ENCODE assay signal across 9 mouse cellular contexts in genomic region chr3:59344065-59344905, GRCm38 (mm10). TPM values are rescaled to one million over a fixed set of nuclear protein-coding genes. Genes with fewer than 3 reads are reported as not detected.
DNase-seq lines count a peak whose midpoint lies in the region; ATAC-seq lines count a peak whose summit lies in the region.
"Had no signal": no experiment of that assay in that cellular context is flagged by ENCODE, and none has a peak within 500 bp of the region (broad histone marks: within the 10 kb centered on the region; RNA-seq: fewer than 3 reads in every experiment).

Igsf10 (minus strand) TSS chr3:59344394.

- 3% methylated on average over 23 of the region's 23 CpGs for WGBS in hindbrain, embryonic 16.5 days
- WGBS in liver, embryonic 12.5 days (ENCODE audit: insufficient replicate concordance), result 3% methylated on average over 22 of the region's 23 CpGs
- 4% methylated on average over 22 of the region's 23 CpGs for WGBS in neural tube, embryonic 11.5 days

- peak; percentile 6 to 10 for DNase-seq in layer of hippocampus, adult 18-20 months (ENCODE audit: low spot score in 2 of 2)
- no peak for DNase-seq in layer of hippocampus, adult 9-10 months (ENCODE audit: low spot score)
- peak; percentile 39 to 46 for DNase-seq in cerebellum, postnatal 36 days
- DNase-seq in gastrocnemius, postnatal 14 days, result peak; percentile 59
- DNase-seq in neural tube, embryonic 11.5 days (ENCODE audit: low spot score), result peak; percentile 86
- DNase-seq in thymus, postnatal 36 days, result peak; percentile 38 to 47

- peak; percentile 95 for ATAC-seq in hindbrain, embryonic 16.5 days
- peak; percentile 58 for ATAC-seq in liver, embryonic 12.5 days
- ATAC-seq in neural tube, embryonic 11.5 days (ENCODE audit: insufficient read depth, low FRiP score, low TSS enrichment), result peak; percentile 98

- H3K27me3 ChIP-seq in hindbrain, embryonic 16.5 days (replicated peaks; ENCODE audit: control insufficient read depth, insufficient read depth, low read length), result no peaks in the 10 kb centered on the region
- H3K27me3 ChIP-seq in liver, embryonic 12.5 days (replicated peaks), result no peaks in the 10 kb centered on the region
- H3K27me3 ChIP-seq in neural tube, embryonic 11.5 days (ENCODE audit: control insufficient read depth, insufficient read depth, low read length), result no peaks in the 10 kb centered on the region

- H3K4me2 ChIP-seq in hindbrain, embryonic 16.5 days (ENCODE audit: low read length), result peak within 1 kb of the TSS; percentile 80
- H3K4me2 ChIP-seq in liver, embryonic 12.5 days, result peak within 1 kb of the TSS; percentile 75
- H3K4me2 ChIP-seq in neural tube, embryonic 11.5 days (ENCODE audit: low read depth), result peak within 1 kb of the TSS; percentile 63

- H3K27ac ChIP-seq in hindbrain, embryonic 16.5 days (ENCODE audit: low read depth, low read length), result peak within 1 kb of the TSS; percentile 26; the same call in 1 of the 2 replicates
- no peak within 1 kb of the TSS for H3K27ac ChIP-seq in liver, embryonic 12.5 days
- no peak within 1 kb of the TSS for H3K27ac ChIP-seq in neural tube, embryonic 11.5 days (ENCODE audit: low read depth, low read length)

- H3K9me3 ChIP-seq in hindbrain, embryonic 16.5 days (ENCODE audit: control insufficient read depth, low read length), result no peaks in the 10 kb centered on the region
- H3K9me3 ChIP-seq in liver, embryonic 12.5 days (replicated peaks), result no peaks in the 10 kb centered on the region
- no peaks in the 10 kb centered on the region for H3K9me3 ChIP-seq in neural tube, embryonic 11.5 days (ENCODE audit: control insufficient read depth, low read length)
- H3K9me3 ChIP-seq: G1E had no signal

- H3K4me3 ChIP-seq in hindbrain, embryonic 16.5 days (ENCODE audit: low read length), result peak within 1 kb of the TSS; percentile 66
- H3K4me3 ChIP-seq in liver, embryonic 12.5 days, result peak within 1 kb of the TSS; percentile 58
- peak within 1 kb of the TSS; percentile 67 for H3K4me3 ChIP-seq in neural tube, embryonic 11.5 days (ENCODE audit: low read depth, low read length)

- no peaks in the 10 kb centered on the region for H3K36me3 ChIP-seq in hindbrain, embryonic 16.5 days (ENCODE audit: control insufficient read depth, insufficient read depth, low read length)
- H3K36me3 ChIP-seq in liver, embryonic 12.5 days, result no peaks in the 10 kb centered on the region
- no peaks in the 10 kb centered on the region for H3K36me3 ChIP-seq in neural tube, embryonic 11.5 days (ENCODE audit: control insufficient read depth, insufficient read depth, low read length)
- H3K36me3 ChIP-seq: G1E had no signal

- peak within 1 kb of the TSS; percentile 72 for H3K9ac ChIP-seq in hindbrain, embryonic 16.5 days (ENCODE audit: low read depth, low read length)
- peak within 1 kb of the TSS; percentile 52 for H3K9ac ChIP-seq in liver, embryonic 12.5 days
- H3K9ac ChIP-seq in neural tube, embryonic 11.5 days (ENCODE audit: low read length), result peak within 1 kb of the TSS; percentile 57

- peaks cover 6% of the 10 kb centered on the region; the same call in 1 of the 2 replicates for H3K4me1 ChIP-seq in hindbrain, embryonic 16.5 days (ENCODE audit: control insufficient read depth, insufficient read depth, low read depth, low read length)
- 0 out of 2 replicates have a peak, but pooled peaks cover 6% of the 10 kb centered on the region for H3K4me1 ChIP-seq in liver, embryonic 12.5 days
- H3K4me1 ChIP-seq in neural tube, embryonic 11.5 days (ENCODE audit: control insufficient read depth, insufficient read depth, low read length), result no peaks in the 10 kb centered on the region

- intact Hi-C loops in gastrocnemius, postnatal 14 days (cut with DNase I; ENCODE audit: low total_unique reads), result no loop called here

RNA-seq across cellular contexts. Expression of gene Igsf10, which starts in this region (rescaled TPM):
- total RNA-seq in layer of hippocampus, adult 18-20 months (2021), result 1 to 10 TPM; 1.5 to 2.1 TPM
- 10 to 100 TPM; 14.4 to 26.0 TPM for total RNA-seq in gastrocnemius, postnatal 14 days (2021)
- polyA plus RNA-seq in hindbrain, embryonic 16.5 days (2015; fragmentation: Nextera tagmentation; extraction: Ambion mirVana), result 2.8 and 2.9 TPM in 2 replicates
- 0.60 and 0.83 TPM in 2 replicates for polyA plus RNA-seq in liver, embryonic 12.5 days (2016; fragmentation: Nextera tagmentation; extraction: Ambion mirVana)
- 3.9 and 4.0 TPM in 2 replicates for polyA plus RNA-seq in neural tube, embryonic 11.5 days (2014; fragmentation: Nextera tagmentation; extraction: Ambion mirVana)
- polyA plus RNA-seq: G1E had no signal

Comparison
In these comparisons a context has a peak if more than half of its experiments do, and no peak if none do; other contexts are left out.
1. RNA of gene Igsf10 (total RNA-seq): 14.4 to 26.0 TPM in gastrocnemius, postnatal 14 days; 1.5 to 2.1 TPM in layer of hippocampus, adult 18-20 months; every median in the first group is over 4 times any median in the second.
2. Peak in ATAC-seq, H3K4me3 ChIP-seq, H3K9ac ChIP-seq and H3K4me2 ChIP-seq in liver, embryonic 12.5 days; RNA of the gene not detected or under 1 TPM.
3. Peak in every context shown above with its lines, with median percentiles within 50 percentile points of each other: ATAC-seq, H3K4me2 ChIP-seq, H3K4me3 ChIP-seq and H3K9ac ChIP-seq.